Mouse (Mus musculus) kidney, postnatal 25 days (tissue): ENCODE measurements at regions not wholly inside any gene's neighbourhood (a gene's known extent, or its start where the extent isn't known, plus 50 kb on each side); places are given as distances from the start of the nearest gene placed in this dataset.

Experiments
- DNase-seq, 2 experiments: peaks; one replicate each; pipeline ENCODE4 v3.0.0; 2021; ENCODE audit warnings: mixed read lengths in 2 of 2

- peak in 1 of 2 experiments; percentile 29 for DNase-seq
Measured at GRCm38 (mm10) chr2:134730547-134730946, 55.3 kb upstream of the Plcb1 start.

- no peak for DNase-seq
Measured at GRCm38 (mm10) chr2:134726713-134727112, 59.2 kb upstream of the Plcb1 start.

- DNase-seq: peak in 1 of 2 experiments; percentile 41
Measured at GRCm38 (mm10) chr2:134724071-134724470, 61.8 kb upstream of the Plcb1 start.

GRCm38 (mm10) chr2:134717815-134718362 lies 68.0 kb upstream of the Plcb1 start:
- no peak for DNase-seq

- DNase-seq: no peak
Measured at GRCm38 (mm10) chr2:134716531-134716930, 69.3 kb upstream of the Plcb1 start.

- no peak for DNase-seq
Measured at GRCm38 (mm10) chr2:134714001-134714400, 70.1 kb upstream of the Tmx4 start.

GRCm38 (mm10) chr2:134708754-134709153 lies 64.8 kb upstream of the Tmx4 start:
- DNase-seq: no peak

- no peak for DNase-seq
Measured at GRCm38 (mm10) chr2:134703067-134703466, 59.1 kb upstream of the Tmx4 start.

GRCm38 (mm10) chr2:134697424-134697823 lies 53.5 kb upstream of the Tmx4 start:
- no peak for DNase-seq

- no peak for DNase-seq
Measured at GRCm38 (mm10) chr2:134696394-134696793, 52.4 kb upstream of the Tmx4 start.
